Mouse (Mus musculus): ENCODE data around the gene C1qtnf4. TPM values are rescaled to one million over a fixed set of nuclear protein-coding genes. Genes with fewer than 3 reads are reported as not detected.

C1qtnf4 gene
- polyA plus RNA-seq, 1 experiment from 2014 or later: 4.9 TPM

DNA sequence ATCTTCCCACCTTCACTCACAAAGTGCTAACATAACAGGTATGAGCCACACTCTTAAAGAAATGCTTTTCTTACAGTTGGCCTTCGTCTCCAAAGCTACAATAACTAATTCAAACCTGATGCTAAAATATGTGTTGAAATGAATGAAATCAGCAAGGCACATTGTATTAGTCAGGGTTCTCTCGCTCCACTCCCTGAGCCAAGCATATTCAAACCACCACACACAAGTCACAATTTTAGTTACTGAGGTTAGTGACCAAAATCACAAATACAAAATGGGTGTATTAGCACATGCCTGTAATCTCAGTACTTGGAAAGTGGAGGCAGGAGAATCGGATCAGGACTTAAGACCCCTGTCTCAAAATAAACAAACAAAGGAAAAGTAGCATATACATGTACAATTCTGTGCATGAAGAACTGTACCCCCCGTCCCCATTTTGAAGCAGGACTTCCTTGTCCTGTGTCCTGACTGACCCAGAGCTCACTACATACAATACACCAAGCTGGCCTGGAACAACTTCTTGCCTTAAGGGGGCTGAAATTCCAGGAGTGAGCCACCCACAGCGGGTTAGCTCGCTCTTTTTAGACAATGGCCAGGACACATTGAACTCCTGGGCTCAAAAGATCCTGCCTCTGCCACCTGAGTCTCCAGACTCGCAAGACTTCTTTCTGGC, 31.0 kb downstream of the C1qtnf4 start:
- H3K4me3 ChIP-seq: peak overlapping the region; percentile 66
- peaks cover 33% of the 10 kb centered on the region for H3K4me1 ChIP-seq
- WGBS: 31% methylated on average over 7 of the region's 7 CpGs
- H3K36me3 ChIP-seq (replicated peaks): peaks cover 36% of the 10 kb centered on the region
- DNase-seq (ENCODE audit: low spot score): no peak
- peak overlapping the region; percentile 96 for H3K27ac ChIP-seq (replicated peaks)
- no peaks in the 10 kb centered on the region for H3K9me3 ChIP-seq
- no peaks in the 10 kb centered on the region for H3K27me3 ChIP-seq (replicated peaks; ENCODE audit: low read depth, poor library complexity, severe bottlenecking)

- under 1% methylated on average over 73 of the region's 73 CpGs for WGBS
- no peaks in the 10 kb centered on the region for H3K9me3 ChIP-seq
- DNase-seq (ENCODE audit: low spot score): peak; percentile 84
- peak overlapping the region; percentile 66 for H3K4me3 ChIP-seq
- H3K4me1 ChIP-seq: peaks cover 33% of the 10 kb centered on the region
- peaks cover 29% of the 10 kb centered on the region for H3K36me3 ChIP-seq (replicated peaks)
- no peaks in the 10 kb centered on the region for H3K27me3 ChIP-seq (replicated peaks; ENCODE audit: low read depth, poor library complexity, severe bottlenecking)
- H3K27ac ChIP-seq (replicated peaks): peak overlapping the region; percentile 96
Observed at GRCm38 (mm10) chr2:90917233-90917998, 31.8 kb downstream of the C1qtnf4 start.

DNA sequence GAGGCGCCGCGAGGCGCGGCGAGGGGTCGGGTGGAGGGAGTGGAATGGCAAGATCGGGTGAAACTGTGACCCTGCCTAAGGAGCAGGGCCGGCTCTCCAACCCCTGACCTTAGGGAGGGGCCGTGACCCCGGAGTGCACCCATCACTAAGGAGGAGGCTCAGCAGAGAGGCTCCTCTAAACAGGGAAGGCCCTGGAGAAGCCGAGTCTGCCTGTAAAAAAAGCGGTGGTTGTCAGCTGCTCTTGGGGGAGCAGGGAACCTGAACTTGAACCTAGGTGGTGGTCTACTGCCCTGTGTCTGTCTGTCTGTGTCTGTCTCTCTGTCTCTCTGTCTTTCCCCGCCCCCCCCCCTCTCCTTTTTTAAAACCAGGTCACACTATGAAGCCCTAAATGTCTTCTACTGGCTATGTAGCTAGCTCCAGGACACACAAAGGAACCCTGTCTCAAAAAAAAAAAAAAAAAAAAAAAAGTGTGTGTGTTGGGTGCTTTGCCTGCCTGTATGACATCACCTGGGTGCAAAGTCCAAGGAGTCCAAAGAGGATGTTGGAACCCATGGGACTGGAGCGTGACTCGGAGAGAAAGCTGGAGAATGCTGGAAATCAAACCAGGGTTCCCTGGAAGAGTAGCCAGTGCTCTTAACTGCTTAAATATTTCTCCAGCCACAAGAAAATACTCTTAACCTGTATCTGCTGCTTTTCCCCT, 32.5 kb downstream of the C1qtnf4 start:
- peaks cover 22% of the 10 kb centered on the region for H3K36me3 ChIP-seq (replicated peaks)
- DNase-seq (ENCODE audit: low spot score): no peak
- no peaks in the 10 kb centered on the region for H3K27me3 ChIP-seq (replicated peaks; ENCODE audit: low read depth, poor library complexity, severe bottlenecking)
- peaks cover 33% of the 10 kb centered on the region for H3K4me1 ChIP-seq
- WGBS: 11% methylated on average over 16 of the region's 16 CpGs
- H3K4me3 ChIP-seq: peak overlapping the region; percentile 66
- peak overlapping the region; percentile 96 for H3K27ac ChIP-seq (replicated peaks)
- no peaks in the 10 kb centered on the region for H3K9me3 ChIP-seq

GRCm38 (mm10) chr2:90921178-90921577, 35.5 kb downstream of the C1qtnf4 start:
- Histone ChIP-seq H3K9me3 (no peaks in the 10 kb centered on the region), H3K4me1 (peaks cover 24% of the 10 kb centered on the region), H3K4me3 (no peak overlapping the region), H3K36me3 (replicated peaks) (no peaks in the 10 kb centered on the region), H3K27me3 (replicated peaks; ENCODE audit: low read depth, poor library complexity, severe bottlenecking) (0 out of 2 replicates have a peak, but pooled peaks cover 6% of the 10 kb centered on the region), H3K27ac (replicated peaks) (no peak overlapping the region)
- no peak for DNase-seq (ENCODE audit: low spot score)
- 70% methylated on average over 1 of the region's 1 CpGs for WGBS

DNA sequence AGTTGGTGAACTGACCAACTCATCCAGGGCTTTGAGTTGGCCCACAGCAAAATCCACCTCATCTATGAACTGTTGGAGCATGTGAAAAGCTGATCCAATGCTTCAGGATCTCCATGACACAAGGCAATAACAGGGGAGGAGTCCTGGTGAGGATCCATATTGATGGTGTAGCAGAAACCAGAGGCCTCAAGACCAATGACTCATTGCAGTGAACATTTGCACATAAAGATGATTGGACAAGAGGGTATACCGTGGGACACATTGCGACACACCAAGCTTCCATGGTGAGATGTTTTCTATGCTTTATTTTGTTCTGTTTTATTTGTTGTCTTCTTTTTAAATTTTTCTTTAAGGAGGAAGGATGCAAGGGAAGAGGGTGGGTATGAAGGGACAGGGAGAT, 37.0 kb downstream of the C1qtnf4 start:
- Histone ChIP-seq H3K9me3 (no peaks in the 10 kb centered on the region), H3K27ac (replicated peaks) (no peak overlapping the region), H3K4me3 (no peak overlapping the region), H3K4me1 (peaks cover 10% of the 10 kb centered on the region), H3K36me3 (replicated peaks) (no peaks in the 10 kb centered on the region), H3K27me3 (replicated peaks; ENCODE audit: low read depth, poor library complexity, severe bottlenecking) (0 out of 2 replicates have a peak, but pooled peaks cover 6% of the 10 kb centered on the region)
- WGBS: 97% methylated on average over 2 of the region's 2 CpGs
- DNase-seq (ENCODE audit: low spot score): no peak

DNA sequence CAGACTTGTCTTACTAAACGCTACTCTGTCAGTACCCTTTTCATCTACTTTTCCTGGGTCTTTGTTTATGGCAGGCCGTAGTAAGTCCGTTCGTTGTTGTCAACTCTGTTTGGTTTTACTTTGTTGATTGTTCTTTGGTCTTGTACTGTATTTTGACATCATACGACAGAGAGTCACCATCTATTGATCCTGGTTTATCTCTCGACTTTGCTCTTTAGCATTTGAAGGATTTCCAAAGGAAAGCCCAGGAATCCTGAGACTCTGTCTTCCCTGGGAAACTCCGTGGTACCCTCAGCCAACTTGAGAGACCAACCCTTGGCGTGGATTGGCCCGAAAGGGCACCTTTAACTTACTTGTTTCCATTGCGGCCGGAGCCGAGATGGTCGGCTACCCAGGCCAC, 42.9 kb downstream of the C1qtnf4 start:
- WGBS: 87% methylated on average over 13 of the region's 13 CpGs
- H3K27me3 ChIP-seq (replicated peaks; ENCODE audit: low read depth, poor library complexity, severe bottlenecking): peaks cover 19% of the 10 kb centered on the region; the same call in 1 of the 2 replicates
- H3K4me1 ChIP-seq: no peaks in the 10 kb centered on the region

GRCm38 (mm10) chr2:90931829-90932228, 46.2 kb downstream of the C1qtnf4 start:
- Histone ChIP-seq H3K4me3 (no peak overlapping the region), H3K27me3 (replicated peaks; ENCODE audit: low read depth, poor library complexity, severe bottlenecking) (peaks cover 14% of the 10 kb centered on the region; the same call in 1 of the 2 replicates), H3K9me3 (no peaks in the 10 kb centered on the region), H3K36me3 (replicated peaks) (no peaks in the 10 kb centered on the region), H3K4me1 (no peaks in the 10 kb centered on the region), H3K27ac (replicated peaks) (no peak overlapping the region)
- WGBS: 70% methylated on average over 8 of the region's 8 CpGs
- no peak for DNase-seq (ENCODE audit: low spot score)

More for the DNA sequence above, 42.9 kb downstream of the C1qtnf4 start:
- Histone ChIP-seq H3K4me3 (no peak overlapping the region), H3K9me3 (no peaks in the 10 kb centered on the region), H3K27ac (replicated peaks) (no peak overlapping the region), H3K36me3 (replicated peaks) (no peaks in the 10 kb centered on the region)
- no peak for DNase-seq (ENCODE audit: low spot score)

- Histone ChIP-seq H3K36me3 (replicated peaks) (no peaks in the 10 kb centered on the region), H3K27me3 (replicated peaks; ENCODE audit: low read depth, poor library complexity, severe bottlenecking) (peaks cover 14% of the 10 kb centered on the region; the same call in 1 of the 2 replicates), H3K4me1 (no peaks in the 10 kb centered on the region), H3K9me3 (no peaks in the 10 kb centered on the region), H3K27ac (replicated peaks) (no peak overlapping the region), H3K4me3 (no peak overlapping the region)
- WGBS: 73% methylated on average over 2 of the region's 2 CpGs
- DNase-seq (ENCODE audit: low spot score): no peak
Observed at GRCm38 (mm10) chr2:90932273-90932672, 46.6 kb downstream of the C1qtnf4 start.

GRCm38 (mm10) chr2:90938362-90938761, 52.7 kb downstream of the C1qtnf4 start:
- peaks cover 6% of the 10 kb centered on the region; the same call in 1 of the 2 replicates for H3K36me3 ChIP-seq (replicated peaks)
- 66% methylated on average over 3 of the region's 3 CpGs for WGBS
- no peak overlapping the region for H3K27ac ChIP-seq (replicated peaks)
- no peaks in the 10 kb centered on the region for H3K9me3 ChIP-seq
- H3K4me3 ChIP-seq: no peak overlapping the region
- no peak for DNase-seq (ENCODE audit: low spot score)
- H3K27me3 ChIP-seq (replicated peaks; ENCODE audit: low read depth, poor library complexity, severe bottlenecking): no peaks in the 10 kb centered on the region
- H3K4me1 ChIP-seq: peaks cover 23% of the 10 kb centered on the region

DNA sequence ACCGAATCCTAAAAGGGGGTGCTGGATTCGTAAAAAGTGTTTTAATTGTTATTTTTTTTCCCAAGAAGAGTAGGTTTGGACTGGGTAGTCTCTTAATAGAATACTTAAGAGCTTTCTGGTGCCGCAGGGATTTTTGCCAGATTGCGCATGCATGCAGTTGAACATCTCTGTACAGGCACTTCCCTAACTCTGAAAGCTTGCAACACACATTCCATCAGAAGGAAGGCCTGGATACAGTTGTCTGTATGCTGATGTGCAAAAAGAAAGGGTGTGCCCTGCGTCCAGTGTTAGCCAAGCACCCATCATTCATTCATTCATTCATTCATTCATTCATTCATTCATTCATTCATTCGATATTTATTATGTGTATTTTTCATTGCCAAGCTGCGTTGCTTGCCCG, 54.1 kb downstream of the C1qtnf4 start:
- H3K36me3 ChIP-seq (replicated peaks): peaks cover 11% of the 10 kb centered on the region; the same call in 1 of the 2 replicates
- no peaks in the 10 kb centered on the region for H3K27me3 ChIP-seq (replicated peaks; ENCODE audit: low read depth, poor library complexity, severe bottlenecking)
- 54% methylated on average over 8 of the region's 8 CpGs for WGBS
- no peak for DNase-seq (ENCODE audit: low spot score)
- H3K4me3 ChIP-seq: peak overlapping the region; percentile 87
- H3K4me1 ChIP-seq: peaks cover 23% of the 10 kb centered on the region
- H3K27ac ChIP-seq (replicated peaks): peak overlapping the region; percentile 98
- H3K9me3 ChIP-seq: no peaks in the 10 kb centered on the region

Data from embryonic facial prominence, embryonic 10.5 days (tissue).